Mouse (Mus musculus): ENCODE data around the gene Prkag2.

- no peak for TF ChIP-seq MYOG (IDR thresholded peaks at IDR 0.05; ENCODE audit: control insufficient read depth, extremely low read depth, insufficient read length)
- TF ChIP-seq MAX (IDR thresholded peaks at IDR 0.05) = no peak
- no peak for TF ChIP-seq CTCF (IDR thresholded peaks at IDR 0.05; ENCODE audit: control insufficient read depth, insufficient read depth, insufficient read length)
- TF ChIP-seq USF1 (IDR thresholded peaks at IDR 0.05; ENCODE audit: low read depth) = no peak
These were observed 230.6 kb downstream of the Prkag2 start for GRCm38 (mm10) chr5:24869796-24870289.
